Mouse (Mus musculus) hindbrain, embryonic 14.5 days (tissue): ENCODE measurements around the gene Dennd5a. TPM values are rescaled to one million over a fixed set of nuclear protein-coding genes. Genes with fewer than 3 reads are reported as not detected.

Experiments
- ATAC-seq: fragments of 200-750 bp; cut with Nextera tagmentation; 2 replicates; pipeline ENCODE4 v1.8.0; 2017; ENCODE audit warnings: moderate number of reproducible peaks, mild to moderate bottlenecking, moderate TSS enrichment, moderate library complexity; ENCODE audit not compliant: low FRiP score
- DNase-seq: peaks from one replicate; pipeline ENCODE4 v3.0.0-alpha.2; 2015; ENCODE audit warnings: low spot score
- H3K27ac ChIP-seq: fragments of 300-500 bp; sonication (generic); 2 replicates; pipeline ENCODE4 v1.5.1; 2014; ENCODE audit warnings: mild to moderate bottlenecking, moderate library complexity
- H3K27me3 ChIP-seq: fragments of 300-500 bp; sonication (generic); 2 replicates; pipeline ENCODE4 v1.6.1; 2014; ENCODE audit warnings: mild to moderate bottlenecking, low read length, mixed read lengths; ENCODE audit not compliant: control insufficient read depth, insufficient read depth
- H3K36me3 ChIP-seq: fragments of 300-500 bp; sonication (generic); replicated peaks from 2 replicates; pipeline ENCODE4 v1.6.1; 2014; ENCODE audit not compliant: control insufficient read depth, insufficient read depth
- H3K4me1 ChIP-seq: fragments of 300-500 bp; sonication (generic); replicated peaks from 2 replicates; pipeline ENCODE4 v1.6.1; 2014; ENCODE audit warnings: antibody characterized with exemption, low read length, mixed read lengths; ENCODE audit not compliant: control insufficient read depth, insufficient read depth
- H3K4me2 ChIP-seq: fragments of 300-500 bp; sonication (generic); replicated peaks from 2 replicates; pipeline ENCODE4 v1.6.1; 2014; ENCODE audit warnings: mild to moderate bottlenecking, moderate library complexity
- H3K4me3 ChIP-seq: fragments of 300-500 bp; sonication (generic); replicated peaks from 2 replicates; pipeline ENCODE4 v1.5.1; 2014; ENCODE audit warnings: mild to moderate bottlenecking, low read length
- H3K9ac ChIP-seq: fragments of 300-500 bp; sonication (generic); 2 replicates; pipeline ENCODE4 v1.6.1; 2014
- H3K9me3 ChIP-seq: fragments of 300-500 bp; sonication (generic); 2 replicates; pipeline ENCODE4 v1.6.1; 2016; ENCODE audit warnings: low read length; ENCODE audit not compliant: control insufficient read depth
- WGBS: fragments of 180-500 bp; shearing (Covaris S2); extraction: QIAGEN DNeasy Blood & Tissue Kit; methylation state at CpG from one replicate; pipeline ENCODE4 v1.1.7; 2014; 5-methylcytosine and 5-hydroxymethylcytosine counted together
- polyA plus RNA-seq: library from polyadenylated mRNA; unstranded; fragments of >200 nt; fragmentation: Nextera tagmentation; extraction: Ambion mirVana; gene quantifications from 2 replicates; pipeline ENCODE4 v1.2.1, GENCODE M21; 2014

Dennd5a gene
- polyA plus RNA-seq, 1 experiment from 2014 or later = 55.3 TPM

GRCm38 (mm10) chr7:109967805-109968579, 7.7 kb upstream of the Dennd5a start:
- Histone ChIP-seq H3K9me3 (no peaks in the 10 kb centered on the region), H3K4me1 (peaks cover 8% of the 10 kb centered on the region; the same call in 1 of the 2 replicates), H3K36me3 (peaks cover 6% of the 10 kb centered on the region; the same call in 1 of the 2 replicates), H3K27me3 (no peaks in the 10 kb centered on the region), H3K9ac (no peak overlapping the region; the same call in 1 of the 2 replicates), H3K4me3 (no peak overlapping the region), H3K27ac (peak overlapping the region; percentile 72), H3K4me2 (no peak overlapping the region)
- ATAC-seq (peak; percentile 81), DNase-seq (peak; percentile 50)
- WGBS = 56% methylated on average over 11 of the region's 11 CpGs

- peaks cover 12% of the 10 kb centered on the region for H3K4me1 ChIP-seq
- ATAC-seq (no peak), DNase-seq (no peak)
- H3K9me3 ChIP-seq = no peaks in the 10 kb centered on the region
- no peaks in the 10 kb centered on the region for H3K27me3 ChIP-seq
- H3K9ac ChIP-seq = no peak overlapping the region
- no peak overlapping the region for H3K4me3 ChIP-seq
- no peak overlapping the region for H3K4me2 ChIP-seq
- H3K27ac ChIP-seq = no peak overlapping the region
- no peaks in the 10 kb centered on the region for H3K36me3 ChIP-seq
Measured at GRCm38 (mm10) chr7:109965658-109966057, 5.4 kb upstream of the Dennd5a start.

- ATAC-seq = no peak
- Histone ChIP-seq H3K4me1 (peaks cover 17% of the 10 kb centered on the region), H3K36me3 (no peaks in the 10 kb centered on the region), H3K27ac (no peak overlapping the region), H3K9ac (no peak overlapping the region), H3K4me3 (no peak overlapping the region), H3K4me2 (no peak overlapping the region), H3K27me3 (no peaks in the 10 kb centered on the region), H3K9me3 (no peaks in the 10 kb centered on the region)
- 96% methylated on average over 4 of the region's 4 CpGs for WGBS
- no peak for DNase-seq
Measured at GRCm38 (mm10) chr7:109963707-109964106, 3.4 kb upstream of the Dennd5a start.

- Histone ChIP-seq H3K4me1 (peaks cover 24% of the 10 kb centered on the region), H3K27ac (no peak overlapping the region), H3K9me3 (no peaks in the 10 kb centered on the region), H3K4me3 (no peak overlapping the region), H3K4me2 (no peak overlapping the region), H3K36me3 (no peaks in the 10 kb centered on the region), H3K27me3 (no peaks in the 10 kb centered on the region), H3K9ac (no peak overlapping the region)
- ATAC-seq (no peak), DNase-seq (no peak)
- WGBS = 80% methylated on average over 4 of the region's 4 CpGs
Measured at GRCm38 (mm10) chr7:109962596-109962995, 2.3 kb upstream of the Dennd5a start.

GRCm38 (mm10) chr7:109961570-109961969, 1.3 kb upstream of the Dennd5a start:
- DNase-seq = no peak

GRCm38 (mm10) chr7:109960613-109961154, 414 bp upstream of the Dennd5a start:
- Histone ChIP-seq H3K27me3 (no peaks in the 10 kb centered on the region), H3K9ac (peak overlapping the region; percentile 95), H3K27ac (peak overlapping the region; percentile 91), H3K4me2 (peak overlapping the region; percentile 91), H3K4me3 (peak overlapping the region; percentile 71), H3K9me3 (no peaks in the 10 kb centered on the region), H3K4me1 (peaks cover 29% of the 10 kb centered on the region), H3K36me3 (no peaks in the 10 kb centered on the region)
- 9% methylated on average over 13 of the region's 13 CpGs for WGBS
- ATAC-seq (peak; percentile 85), DNase-seq (no peak)

More at GRCm38 (mm10) chr7:109961570-109961969, 1.3 kb upstream of the Dennd5a start:
- Histone ChIP-seq H3K9ac (no peak overlapping the region), H3K4me2 (no peak overlapping the region), H3K27me3 (no peaks in the 10 kb centered on the region), H3K9me3 (no peaks in the 10 kb centered on the region), H3K27ac (no peak overlapping the region), H3K4me1 (peaks cover 29% of the 10 kb centered on the region), H3K36me3 (no peaks in the 10 kb centered on the region), H3K4me3 (no peak overlapping the region)
- ATAC-seq = no peak
- 79% methylated on average over 2 of the region's 2 CpGs for WGBS

GRCm38 (mm10) chr7:109958843-109959715, 1.2 kb downstream of the Dennd5a start:
- peaks cover 38% of the 10 kb centered on the region for H3K4me1 ChIP-seq
- no peak for ATAC-seq

GRCm38 (mm10) chr7:109957996-109958789, 2.1 kb downstream of the Dennd5a start:
- 61% methylated on average over 8 of the region's 8 CpGs for whole genome bisulfite sequencing
- Histone ChIP-seq H3K4me2 (peak overlapping the region; percentile 91), H3K27me3 (no peaks in the 10 kb centered on the region), H3K27ac (0 out of 2 replicates have a peak overlapping the region, but pooled peaks have one; percentile 17), H3K9ac (peak overlapping the region; percentile 95), H3K9me3 (no peaks in the 10 kb centered on the region), H3K4me3 (peak overlapping the region; percentile 71), H3K36me3 (no peaks in the 10 kb centered on the region), H3K4me1 (peaks cover 38% of the 10 kb centered on the region)
- ATAC-seq = no peak
- DNase-seq = no peak

More at GRCm38 (mm10) chr7:109958843-109959715, 1.2 kb downstream of the Dennd5a start:
- peak overlapping the region; percentile 71 for H3K4me3 ChIP-seq
- H3K27ac ChIP-seq = peak overlapping the region; percentile 91
- H3K4me2 ChIP-seq = peak overlapping the region; percentile 91
- no peak for DNase-seq
- peak overlapping the region; percentile 95 for H3K9ac ChIP-seq
- H3K27me3 ChIP-seq = no peaks in the 10 kb centered on the region
- no peaks in the 10 kb centered on the region for H3K9me3 ChIP-seq
- H3K36me3 ChIP-seq = no peaks in the 10 kb centered on the region
- WGBS = 6% methylated on average over 18 of the region's 18 CpGs
